Mouse (Mus musculus): ENCODE results near the gene Mettl13. TPM values are rescaled to one million over a fixed set of nuclear protein-coding genes. Genes with fewer than 3 reads are reported as not detected.

Mettl13 gene
- polyA plus RNA-seq, 1 experiment from 2014 or later: 15.7 TPM

GRCm38 (mm10) chr1:162509329-162510012 lies 38.9 kb downstream of the Mettl13 start:
- no peak overlapping the region for H3K27ac ChIP-seq (ENCODE audit: low read depth, low read length)
- H3K4me2 ChIP-seq (ENCODE audit: low read length): no peak overlapping the region
- WGBS: 52% methylated on average over 12 of the region's 12 CpGs
- ATAC-seq: no peak
- no peaks in the 10 kb centered on the region for H3K27me3 ChIP-seq (replicated peaks; ENCODE audit: control insufficient read depth, insufficient read depth, low read length)
- no peaks in the 10 kb centered on the region for H3K36me3 ChIP-seq (ENCODE audit: control insufficient read depth, insufficient read depth, low read length)
- no peaks in the 10 kb centered on the region for H3K9me3 ChIP-seq (ENCODE audit: control insufficient read depth, low read length)
- H3K4me1 ChIP-seq (ENCODE audit: control insufficient read depth, insufficient read depth, low read depth, low read length): no peaks in the 10 kb centered on the region
- no peak overlapping the region for H3K9ac ChIP-seq (ENCODE audit: low read depth, low read length)
- H3K4me3 ChIP-seq (ENCODE audit: low read length): no peak overlapping the region

- no peak overlapping the region for H3K4me3 ChIP-seq (ENCODE audit: low read length)
- H3K9me3 ChIP-seq (ENCODE audit: control insufficient read depth, low read length): no peaks in the 10 kb centered on the region
- WGBS: 84% methylated on average over 4 of the region's 4 CpGs
- no peak for ATAC-seq
- H3K27ac ChIP-seq (ENCODE audit: low read depth, low read length): no peak overlapping the region
- no peak overlapping the region for H3K9ac ChIP-seq (ENCODE audit: low read depth, low read length)
- no peaks in the 10 kb centered on the region for H3K27me3 ChIP-seq (replicated peaks; ENCODE audit: control insufficient read depth, insufficient read depth, low read length)
- H3K4me1 ChIP-seq (ENCODE audit: control insufficient read depth, insufficient read depth, low read depth, low read length): no peaks in the 10 kb centered on the region
- no peak overlapping the region for H3K4me2 ChIP-seq (ENCODE audit: low read length)
- no peaks in the 10 kb centered on the region for H3K36me3 ChIP-seq (ENCODE audit: control insufficient read depth, insufficient read depth, low read length)
Observed at GRCm38 (mm10) chr1:162508211-162509005, 39.9 kb downstream of the Mettl13 start.

- Histone ChIP-seq H3K9ac (ENCODE audit: low read depth, low read length) (no peak overlapping the region), H3K4me2 (ENCODE audit: low read length) (no peak overlapping the region), H3K27ac (ENCODE audit: low read depth, low read length) (no peak overlapping the region), H3K9me3 (ENCODE audit: control insufficient read depth, low read length) (no peaks in the 10 kb centered on the region), H3K4me1 (ENCODE audit: control insufficient read depth, insufficient read depth, low read depth, low read length) (no peaks in the 10 kb centered on the region), H3K36me3 (ENCODE audit: control insufficient read depth, insufficient read depth, low read length) (no peaks in the 10 kb centered on the region), H3K27me3 (replicated peaks; ENCODE audit: control insufficient read depth, insufficient read depth, low read length) (no peaks in the 10 kb centered on the region), H3K4me3 (ENCODE audit: low read length) (no peak overlapping the region)
- 91% methylated on average over 4 of the region's 4 CpGs for WGBS
- no peak for ATAC-seq
Observed at GRCm38 (mm10) chr1:162506516-162506915, 41.8 kb downstream of the Mettl13 start.

GRCm38 (mm10) chr1:162505649-162506048 lies 42.7 kb downstream of the Mettl13 start:
- H3K27me3 ChIP-seq (replicated peaks; ENCODE audit: control insufficient read depth, insufficient read depth, low read length): no peaks in the 10 kb centered on the region
- no peaks in the 10 kb centered on the region for H3K9me3 ChIP-seq (ENCODE audit: control insufficient read depth, low read length)
- 86% methylated on average over 6 of the region's 6 CpGs for WGBS
- H3K4me2 ChIP-seq (ENCODE audit: low read length): no peak overlapping the region
- H3K4me1 ChIP-seq (ENCODE audit: control insufficient read depth, insufficient read depth, low read depth, low read length): no peaks in the 10 kb centered on the region
- H3K4me3 ChIP-seq (ENCODE audit: low read length): no peak overlapping the region
- H3K27ac ChIP-seq (ENCODE audit: low read depth, low read length): no peak overlapping the region
- no peak for ATAC-seq
- H3K9ac ChIP-seq (ENCODE audit: low read depth, low read length): no peak overlapping the region
- H3K36me3 ChIP-seq (ENCODE audit: control insufficient read depth, insufficient read depth, low read length): no peaks in the 10 kb centered on the region

Other genes starting within 250 kb of the Mettl13 start
- 57.1 and 61.2 TPM in 2 replicates for gene Dnm3, start 70.5 kb downstream of the Mettl13 start, polyA plus RNA-seq (2015; fragmentation: Nextera tagmentation; extraction: Ambion mirVana)
- 79.8 and 90.4 TPM in 2 replicates for gene Vamp4, start 22.0 kb upstream of the Mettl13 start, polyA plus RNA-seq (2015; fragmentation: Nextera tagmentation; extraction: Ambion mirVana)
- gene Myoc, start 90.6 kb upstream of the Mettl13 start, polyA plus RNA-seq (2015; fragmentation: Nextera tagmentation; extraction: Ambion mirVana): 0.10 and 0.12 TPM in 2 replicates
- gene Myocos, start 109.7 kb upstream of the Mettl13 start, polyA plus RNA-seq (2015; fragmentation: Nextera tagmentation; extraction: Ambion mirVana): not detected in 2 replicates
- 104 and 117 TPM in 2 replicates for gene Prrc2c, start 192.0 kb upstream of the Mettl13 start, polyA plus RNA-seq (2015; fragmentation: Nextera tagmentation; extraction: Ambion mirVana)